Mouse (Mus musculus): ENCODE measurements around the gene Mpp3. TPM values are rescaled to one million over a fixed set of nuclear protein-coding genes. Genes with fewer than 3 reads are reported as not detected.

The Mpp3 gene
- total RNA-seq, 2 experiments from 2014 or later: 5.5 to 7.4 TPM

DNA sequence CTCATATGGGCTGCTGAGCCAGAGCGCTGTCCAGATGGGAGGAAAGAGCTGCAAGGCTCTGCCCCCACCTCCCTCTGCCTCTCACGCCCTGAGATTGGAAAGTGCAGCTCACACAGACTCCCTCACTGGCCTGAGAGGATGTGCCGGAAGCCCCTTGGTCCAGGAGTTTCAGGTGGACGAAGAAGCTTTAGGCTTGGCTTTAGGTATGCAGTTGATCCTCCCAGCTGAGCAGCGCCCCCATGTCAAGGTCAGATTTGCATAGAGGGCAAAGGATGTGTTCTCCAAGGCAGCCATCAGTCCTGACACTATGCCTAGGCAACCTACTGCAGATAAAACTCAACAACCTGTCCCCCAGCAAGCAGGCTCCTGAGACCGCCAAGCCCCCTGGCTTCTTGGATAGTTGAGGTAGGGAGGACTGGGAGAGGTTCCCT is 45.3 kb downstream of the Mpp3 start:
- DNase-seq: peak; percentile 49 to 51
- intact Hi-C loops (cut with DNase I): no loop called here

DNA sequence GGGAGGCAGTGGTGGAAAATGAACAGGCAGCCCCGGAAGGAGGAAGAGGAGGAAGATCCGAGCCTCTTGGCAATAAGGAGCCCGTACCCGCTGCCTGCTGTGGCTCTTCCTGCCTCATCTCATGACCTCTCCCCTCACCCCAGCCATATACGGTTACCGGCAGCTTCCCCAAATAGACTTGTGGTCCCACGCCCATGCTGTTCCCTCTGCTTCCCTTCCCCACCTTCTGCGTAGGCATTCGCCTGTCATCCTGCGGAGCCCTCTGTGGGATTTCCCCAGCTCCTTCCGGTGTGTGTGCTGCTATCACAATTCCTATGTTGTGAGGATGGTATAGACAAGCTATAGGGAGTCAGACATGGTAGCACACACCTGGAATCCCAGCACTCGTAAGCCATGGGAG is 46.4 kb downstream of the Mpp3 start:
- intact Hi-C loops (cut with DNase I): no loop called here
- peak; percentile 29 to 38 for DNase-seq

DNA sequence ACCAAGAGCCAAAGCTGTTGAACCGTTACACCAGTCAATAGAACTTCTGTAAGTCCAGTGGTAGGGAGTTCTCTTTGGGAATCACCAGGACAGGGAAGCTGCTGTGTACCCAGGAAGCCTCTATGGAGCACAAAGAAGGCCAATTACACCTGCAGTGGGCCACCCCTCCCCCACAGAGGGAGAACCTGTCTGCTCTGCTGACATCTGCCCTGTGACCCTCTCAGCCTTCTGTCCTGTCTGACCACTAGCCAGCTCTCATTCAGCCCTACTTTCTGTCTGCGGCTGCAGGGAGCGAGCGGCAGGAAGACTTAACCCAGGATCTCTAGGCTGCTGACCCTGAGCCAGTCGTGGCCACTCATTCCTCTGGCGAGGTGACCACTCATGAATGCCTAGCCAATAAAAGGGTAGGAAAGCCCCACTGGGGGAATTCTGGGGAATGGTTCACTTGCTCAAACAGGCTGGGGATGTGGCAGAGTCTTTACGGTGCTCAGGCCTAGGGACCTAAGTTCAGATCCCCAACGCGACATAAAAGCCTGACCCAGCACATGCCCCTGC is 47.6 kb downstream of the Mpp3 start:
- DNase-seq: no peak
- intact Hi-C loops (cut with DNase I): no loop called here

DNA sequence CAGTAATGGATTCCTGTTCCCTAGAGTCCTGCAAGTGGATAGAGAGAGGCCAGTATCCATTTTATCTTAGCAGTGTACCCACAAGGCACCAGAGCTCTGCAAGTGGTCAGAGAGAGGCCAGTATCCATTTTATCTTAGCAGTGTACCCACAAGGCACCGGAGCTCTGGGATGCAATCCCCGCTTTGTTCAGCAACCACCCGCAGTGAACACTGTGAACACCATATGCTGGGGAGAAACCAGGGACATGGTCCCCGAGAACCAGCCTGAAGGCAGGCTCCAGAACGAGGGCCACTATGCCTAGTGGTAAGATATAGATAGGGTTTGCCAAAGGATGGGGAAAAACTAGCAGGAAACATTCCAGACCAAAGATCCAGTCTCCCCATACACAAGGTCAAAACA is 49.1 kb downstream of the Mpp3 start:
- no peak for DNase-seq
- intact Hi-C loops (cut with DNase I): no loop called here

DNA sequence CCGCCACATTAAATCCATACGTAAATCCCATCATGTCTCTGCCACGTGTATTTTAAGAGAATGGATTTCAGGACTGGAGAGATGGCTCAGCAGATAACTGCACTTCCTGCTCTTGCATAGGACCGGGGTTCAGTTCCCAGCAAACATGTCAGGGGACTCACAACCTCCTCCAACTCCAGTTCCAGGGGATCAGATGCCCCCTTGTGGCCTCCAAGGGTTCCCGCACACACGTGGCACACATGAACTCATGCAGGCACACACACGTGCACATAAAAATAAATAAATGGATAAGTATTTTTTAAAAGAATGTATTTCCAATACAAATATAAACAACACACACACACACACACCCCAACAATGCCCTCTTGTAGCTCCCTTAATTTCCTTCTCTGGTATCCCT is 51.3 kb downstream of the Mpp3 start:
- intact Hi-C loops (cut with DNase I): no loop called here
- DNase-seq: no peak

DNA sequence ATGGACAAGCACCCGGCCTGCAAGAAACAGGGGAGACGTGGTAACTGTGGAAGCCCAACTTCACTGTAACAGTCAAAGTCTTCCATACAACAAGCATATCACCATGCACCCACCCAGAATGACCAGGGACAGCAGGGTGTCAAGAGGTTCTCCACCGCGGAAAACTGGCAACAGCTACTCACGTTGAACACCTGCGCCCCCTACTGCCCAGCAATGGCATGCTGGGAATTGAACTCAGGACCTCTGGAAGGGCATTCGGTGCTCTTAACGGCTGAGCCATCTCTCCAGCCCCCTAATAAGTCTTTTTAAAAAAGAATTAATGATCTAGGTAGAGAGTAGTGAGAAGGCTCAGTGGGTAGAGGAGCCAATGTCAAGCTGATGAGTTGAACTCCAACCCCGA is 53.3 kb downstream of the Mpp3 start:
- peak in 1 of 2 experiments; percentile 49 for DNase-seq
- intact Hi-C loops (cut with DNase I): no loop called here

DNA sequence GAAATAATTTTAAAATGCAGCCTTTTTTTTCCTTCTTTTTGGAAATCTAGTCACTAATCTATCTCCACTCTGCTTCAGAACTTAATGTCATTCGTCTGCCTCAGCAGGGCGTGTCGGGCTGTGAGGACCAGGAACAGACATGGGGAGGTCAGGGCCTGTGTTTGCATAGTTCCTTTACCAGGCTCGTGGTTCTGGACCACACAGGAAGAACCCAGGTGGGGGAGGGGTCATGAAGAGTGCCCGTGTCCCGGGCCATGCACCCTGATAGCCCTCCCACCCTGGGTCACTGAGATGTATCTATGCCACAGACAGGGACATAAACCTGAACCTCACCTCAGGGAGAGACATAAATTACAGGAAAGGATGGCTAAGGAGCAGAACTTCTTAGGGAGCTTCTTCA is 54.1 kb downstream of the Mpp3 start:
- no peak for DNase-seq
- intact Hi-C loops (cut with DNase I): no loop called here

DNA sequence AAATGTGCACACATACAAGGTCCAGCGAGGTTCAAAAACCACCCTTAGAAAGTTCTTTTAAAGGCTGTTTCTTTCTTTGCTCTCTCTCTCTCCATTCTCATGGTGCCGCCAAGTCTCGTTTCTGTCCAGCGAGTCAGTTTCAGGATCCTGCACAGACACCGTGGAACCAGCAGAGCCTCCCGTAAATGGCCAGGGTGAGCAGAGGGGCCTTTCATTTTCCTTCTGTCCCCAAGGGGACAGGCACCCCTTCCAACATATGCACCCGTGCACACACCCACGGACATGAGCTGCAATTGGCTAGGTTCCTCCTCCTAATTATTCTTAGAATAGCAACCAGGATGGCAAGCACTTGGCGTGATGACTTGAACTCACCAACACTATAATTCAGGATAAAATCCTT is 54.8 kb downstream of the Mpp3 start:
- intact Hi-C loops (cut with DNase I): no loop called here
- no peak for DNase-seq

DNA sequence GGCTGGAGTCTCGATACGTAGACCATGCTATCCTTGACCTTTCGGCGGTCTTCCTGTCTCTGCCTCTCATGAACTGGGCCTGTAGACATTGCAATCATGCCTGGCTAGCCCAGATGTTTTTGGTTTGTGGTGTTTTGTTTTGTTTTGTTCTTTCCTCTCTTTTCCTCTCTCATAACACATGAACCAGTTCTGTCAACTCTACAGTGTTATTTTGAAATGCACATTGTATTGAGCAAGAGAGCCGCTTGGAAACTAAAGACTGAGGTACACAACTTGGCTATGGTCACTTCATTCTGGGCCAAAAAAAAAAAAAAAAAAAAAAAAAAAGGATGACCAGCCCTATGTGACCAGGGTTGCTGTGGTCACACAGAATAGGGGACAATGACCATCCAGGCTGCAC is 55.6 kb downstream of the Mpp3 start:
- intact Hi-C loops (cut with DNase I): no loop called here
- no peak for DNase-seq

DNA sequence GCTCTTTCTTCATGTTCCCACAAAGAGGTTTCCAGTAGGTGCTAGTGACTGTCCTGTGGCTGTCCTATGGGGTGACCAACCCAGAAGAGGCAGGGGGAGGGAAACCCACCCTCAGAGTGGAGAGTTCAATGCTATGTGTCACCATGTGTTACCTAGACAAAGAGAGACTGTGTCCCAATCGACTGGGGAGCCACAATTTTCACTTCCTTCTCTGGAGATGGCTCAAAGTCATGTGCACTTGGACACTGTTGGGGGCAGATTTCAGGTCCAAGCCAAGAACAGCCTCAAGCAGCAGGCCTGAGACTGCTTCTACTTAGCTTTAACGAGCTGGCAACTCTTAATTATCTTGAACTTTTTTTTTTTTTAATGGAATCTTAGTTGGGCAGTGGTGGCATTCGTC is 56.2 kb downstream of the Mpp3 start:
- no peak for DNase-seq
- intact Hi-C loops (cut with DNase I): no loop called here

DNA sequence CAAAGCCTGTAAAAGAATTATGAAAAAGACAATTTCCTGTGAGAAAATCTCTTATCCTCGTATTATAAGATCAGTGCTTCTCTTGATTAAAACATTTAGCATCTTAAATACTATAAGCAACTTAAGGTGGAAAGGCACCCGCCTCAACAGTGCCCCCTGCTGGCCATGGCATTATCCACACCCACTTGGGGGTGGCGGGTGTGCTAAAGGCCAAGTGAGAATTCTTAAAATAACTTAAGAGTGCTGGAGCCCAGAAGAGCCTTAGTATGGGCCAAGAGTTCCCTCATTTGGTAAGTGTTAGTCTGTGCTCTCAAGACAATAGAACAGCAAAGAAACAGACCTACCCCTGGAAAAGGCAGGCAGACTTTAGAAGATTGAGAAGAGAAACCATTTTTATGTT is 56.9 kb downstream of the Mpp3 start:
- intact Hi-C loops (cut with DNase I): no loop called here
- DNase-seq: peak in 1 of 2 experiments; percentile 75

DNA sequence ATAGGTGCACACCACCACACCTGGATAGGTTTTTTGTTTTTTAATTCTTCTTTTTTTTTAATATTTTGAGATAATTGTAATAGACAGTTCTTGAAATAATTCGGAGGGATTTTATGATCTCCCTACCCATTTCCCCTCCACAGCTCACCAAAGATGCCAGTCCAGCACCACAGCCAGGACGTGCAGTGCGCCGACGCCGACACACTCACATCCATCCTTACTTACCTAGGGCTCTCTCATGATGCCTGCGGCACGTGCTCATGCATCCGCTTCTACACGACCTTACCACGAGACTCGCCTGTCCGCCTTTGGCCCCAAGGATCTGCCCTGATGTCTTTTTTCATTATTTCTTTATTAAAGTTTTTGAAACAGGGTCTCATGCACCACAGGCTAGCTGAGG is 58.4 kb downstream of the Mpp3 start:
- intact Hi-C loops (cut with DNase I): loop anchor here (1.0 to 5.0 kb wide), 2 partner anchors 51 to 158 kb away; no protein-coding TSS in a partner anchor
- DNase-seq: no peak

DNA sequence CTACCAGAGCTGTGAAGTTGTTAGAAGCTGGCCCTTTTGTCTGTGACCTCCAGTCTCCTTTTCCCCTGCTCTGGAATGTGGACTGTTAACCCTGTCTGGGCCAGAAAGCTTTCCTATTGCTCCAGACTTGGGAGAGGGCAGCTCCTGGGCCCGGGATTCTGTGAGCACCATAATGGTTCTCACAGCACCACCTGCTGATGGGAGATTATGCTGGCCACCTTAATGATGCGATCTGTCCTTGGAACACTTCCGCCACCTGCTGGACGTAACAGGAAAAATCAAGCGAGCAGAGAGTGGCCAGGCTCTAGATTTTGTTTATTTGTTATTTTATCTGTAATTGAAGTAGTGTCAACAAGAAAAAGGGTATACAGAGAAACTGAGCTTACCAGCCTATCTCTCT is 59.5 kb downstream of the Mpp3 start:
- peak; percentile 89 to 91 for DNase-seq
- intact Hi-C loops (cut with DNase I): loop anchor here (1.0 to 5.0 kb wide), 2 partner anchors 49 to 156 kb away; no protein-coding TSS in a partner anchor

DNA sequence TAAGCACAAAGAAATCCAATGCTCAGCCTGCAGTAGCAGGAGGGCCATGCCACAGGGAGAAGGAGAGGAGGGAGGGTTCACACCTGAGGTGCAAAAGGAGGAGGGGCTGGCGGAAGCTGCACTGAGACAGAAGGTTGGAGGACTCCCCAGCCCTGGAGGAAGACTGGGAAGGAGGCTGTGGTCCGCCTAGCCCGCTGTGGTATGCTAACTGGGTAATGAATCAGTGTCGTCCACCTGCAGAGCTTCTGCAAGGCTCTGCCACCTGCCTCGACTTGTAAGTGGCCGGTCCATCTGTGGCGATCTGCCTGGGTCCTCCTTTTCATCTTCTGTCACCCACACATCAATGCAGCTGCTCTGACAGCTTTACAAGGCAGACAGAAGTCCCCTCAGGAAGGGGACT is 60.0 kb downstream of the Mpp3 start:
- DNase-seq: no peak
- intact Hi-C loops (cut with DNase I): loop anchor here (5.0 kb wide), 1 partner anchor 156 kb away; no protein-coding TSS in a partner anchor

DNA sequence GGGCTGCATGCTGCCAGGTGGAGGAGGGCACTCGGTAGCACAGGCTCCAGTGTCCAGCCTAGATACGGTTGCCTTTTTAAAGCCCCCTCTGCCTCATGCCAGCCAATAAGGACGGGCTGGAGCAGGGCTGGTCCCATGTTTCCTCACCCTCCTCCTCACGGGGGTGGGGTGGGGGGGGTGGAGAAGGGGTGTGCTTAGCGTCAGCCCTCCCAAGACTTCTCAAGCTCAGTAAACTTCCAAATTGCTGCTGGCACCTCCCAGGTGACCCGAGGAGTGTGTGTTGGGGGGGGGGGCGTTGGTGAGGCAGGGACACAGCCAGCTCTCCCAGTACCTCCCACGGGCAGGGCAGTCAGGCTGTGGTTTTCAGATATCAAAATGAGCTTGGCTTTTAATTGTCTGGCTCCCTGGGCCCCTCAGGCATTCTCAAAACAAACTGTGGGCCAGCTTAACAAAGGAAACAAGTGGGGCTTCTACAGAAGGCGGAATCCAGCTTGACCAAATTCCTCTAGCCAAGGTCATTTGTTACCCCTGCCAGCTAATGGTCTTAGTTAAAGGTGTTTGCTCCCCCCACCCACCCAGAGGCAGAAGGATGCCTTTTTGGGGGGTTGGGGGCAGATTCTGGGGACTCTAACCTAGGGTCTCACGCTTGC is 61.2 kb downstream of the Mpp3 start, which contains the start of gene Sost:
Gene Sost, minus strand, starts transcription at position 51 of the 650 bp plus-strand sequence.
- DNase-seq: no peak
- intact Hi-C loops (cut with DNase I): loop anchor here (5.0 kb wide), 1 partner anchor 155 kb away; no protein-coding TSS in a partner anchor

DNA sequence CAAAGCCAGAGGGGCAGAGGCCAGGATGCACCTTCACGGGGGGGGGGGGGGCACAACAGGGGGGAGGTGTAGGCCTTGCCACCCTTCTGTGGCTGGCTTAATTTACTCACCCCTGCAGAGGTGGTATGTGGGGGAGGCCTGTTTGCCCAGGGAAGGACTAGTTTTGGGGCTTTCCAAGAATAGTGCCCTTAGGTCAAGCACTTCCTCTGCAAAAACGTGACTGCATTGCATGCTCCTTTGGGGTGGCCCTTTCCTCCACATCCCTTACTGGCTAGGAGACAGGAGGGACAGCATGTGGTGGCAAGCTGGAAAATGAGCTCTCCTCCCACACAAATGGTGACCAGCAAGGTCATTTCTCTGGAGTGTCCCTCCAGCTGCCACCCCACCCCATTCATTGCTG is 62.7 kb downstream of the Mpp3 start:
- intact Hi-C loops (cut with DNase I): loop anchor here (5.0 kb wide), 1 partner anchor 153 kb away; no protein-coding TSS in a partner anchor
- DNase-seq: no peak

DNA sequence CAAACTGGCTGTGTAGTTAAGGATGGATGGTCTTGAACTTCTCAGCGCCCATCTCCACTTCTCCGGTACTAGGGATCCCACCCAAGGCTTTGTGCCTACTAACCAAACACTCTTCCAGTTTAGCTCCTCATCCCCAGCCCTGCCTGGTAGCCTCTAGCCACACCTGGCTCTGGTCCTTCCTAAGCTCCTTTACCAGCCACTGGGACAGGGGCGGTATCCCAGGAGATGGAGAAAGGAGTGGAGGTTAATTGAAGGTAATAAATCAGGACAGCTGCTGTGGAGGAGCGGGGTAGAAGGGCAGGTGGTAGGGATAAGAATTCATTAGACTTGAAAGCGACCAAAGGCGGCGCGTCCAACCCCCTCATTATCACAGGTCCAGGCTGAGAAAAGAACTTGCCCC is 63.6 kb downstream of the Mpp3 start:
- intact Hi-C loops (cut with DNase I): loop anchor here (5.0 kb wide), 1 partner anchor 152 kb away; no protein-coding TSS in a partner anchor
- DNase-seq: no peak

DNA sequence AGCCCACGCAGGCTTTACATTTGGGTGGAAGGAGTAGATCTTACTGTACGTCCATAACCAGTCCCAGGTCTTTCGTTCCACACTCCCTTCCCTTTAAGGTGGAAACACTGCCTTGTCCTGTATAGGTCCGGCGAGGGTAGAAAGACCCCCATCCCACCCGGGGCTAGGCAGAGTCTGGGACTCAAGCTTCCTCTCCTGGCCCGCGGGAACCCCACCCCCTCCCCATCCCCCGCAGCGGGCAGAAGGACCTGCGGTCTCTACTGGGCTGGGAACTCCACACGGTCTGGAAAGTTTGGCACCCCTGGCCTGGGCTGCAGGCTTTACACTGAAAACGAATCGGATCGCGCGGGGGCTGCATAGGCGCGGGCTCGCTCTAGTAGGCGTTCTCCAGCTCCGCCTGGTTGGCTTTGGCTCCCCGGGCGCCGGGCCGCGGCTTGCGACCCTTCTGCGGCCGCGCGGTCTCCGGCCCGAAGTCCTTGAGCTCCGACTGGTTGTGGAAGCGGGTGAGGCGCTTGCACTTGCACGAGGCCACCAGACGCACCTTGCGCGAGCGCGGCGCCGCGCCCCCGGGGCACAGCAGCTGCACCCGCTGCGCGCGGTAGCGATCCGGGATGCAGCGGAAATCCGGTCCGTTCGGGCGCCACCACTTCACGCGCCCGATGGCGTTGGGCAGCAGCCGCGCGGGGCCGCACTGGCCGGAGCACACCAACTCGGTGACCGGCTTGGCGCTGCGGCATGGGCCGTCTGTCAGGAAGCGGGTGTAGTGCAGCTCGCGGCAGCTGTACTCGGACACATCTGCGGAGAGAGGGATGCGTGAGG is 64.6 kb downstream of the Mpp3 start:
- DNase-seq: peak in 1 of 2 experiments; percentile 63
- intact Hi-C loops (cut with DNase I): no loop called here

DNA sequence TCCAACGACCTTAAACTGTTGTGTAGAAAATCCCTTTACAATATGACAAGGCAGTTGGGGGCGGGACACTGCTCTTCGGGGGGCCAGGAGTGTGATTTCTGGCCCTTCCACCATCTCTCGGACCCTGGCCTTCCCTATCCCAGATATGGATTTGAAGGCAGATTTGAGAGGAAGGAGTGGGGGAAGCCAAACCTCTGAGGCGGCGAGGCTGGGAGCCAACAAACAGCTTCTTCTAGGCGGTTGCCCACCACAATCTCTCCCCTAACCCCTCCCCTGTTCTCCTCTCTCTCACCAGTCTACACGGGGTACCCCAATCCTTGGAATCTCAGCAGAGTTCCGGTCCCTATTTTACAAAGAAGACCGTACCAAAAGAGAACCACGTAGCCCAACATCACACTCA is 65.2 kb downstream of the Mpp3 start:
- no peak for DNase-seq
- intact Hi-C loops (cut with DNase I): no loop called here

DNA sequence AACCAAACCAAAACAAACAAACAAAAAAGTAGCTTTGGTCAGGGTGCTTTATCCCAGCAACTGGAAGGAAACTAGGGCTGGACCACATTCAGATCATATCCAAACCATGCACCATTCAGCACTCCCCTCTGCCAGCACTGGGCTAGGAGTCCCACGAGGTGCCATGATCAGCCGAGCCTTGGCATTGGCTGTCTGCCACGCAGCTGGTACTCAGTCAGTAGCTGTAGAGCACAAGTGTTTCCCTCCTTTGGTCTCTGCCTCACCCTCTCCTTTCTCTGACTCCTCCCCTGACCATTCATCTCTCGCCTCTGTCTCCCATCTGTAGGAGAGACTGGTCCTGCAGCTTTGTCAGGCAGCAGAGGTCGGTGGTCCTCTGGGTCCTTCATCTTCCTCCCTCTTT is 70.8 kb downstream of the Mpp3 start:
- DNase-seq: no peak
- intact Hi-C loops (cut with DNase I): no loop called here

DNA sequence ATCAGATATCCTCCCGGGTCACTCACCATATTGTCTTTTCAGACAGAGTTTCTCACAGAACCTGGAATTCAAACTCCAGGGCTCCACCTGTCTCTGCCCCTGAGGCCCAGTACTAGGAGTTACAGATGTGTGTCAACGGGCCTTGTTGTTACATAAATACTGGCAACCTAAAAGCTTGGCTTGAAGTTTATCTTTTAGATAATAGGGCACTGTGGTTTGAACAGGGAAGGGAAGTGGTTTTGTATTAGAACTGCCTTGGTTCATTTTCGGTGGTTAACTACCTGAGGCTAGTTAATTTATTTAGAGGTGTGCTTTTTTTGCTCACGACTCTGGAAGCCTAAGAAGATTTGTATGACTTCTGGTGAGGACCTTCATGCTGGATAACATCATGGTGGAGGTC is 74.8 kb downstream of the Mpp3 start:
- DNase-seq: no peak
- intact Hi-C loops (cut with DNase I): no loop called here
